Mouse (Mus musculus): Measurements from ENCODE around the gene Bola2. TPM values are rescaled to one million over a fixed set of nuclear protein-coding genes. Genes with fewer than 3 reads are reported as not detected.
"Not testable (repeated sequence)": the region's sequence is repeated elsewhere in the genome, so short reads cannot be mapped to it uniquely, and the experiment has no call there.

The Bola2 gene
- total and polyA plus RNA-seq, 3 experiments = 29.1 to 63.7 (median 49.7) TPM

DNA sequence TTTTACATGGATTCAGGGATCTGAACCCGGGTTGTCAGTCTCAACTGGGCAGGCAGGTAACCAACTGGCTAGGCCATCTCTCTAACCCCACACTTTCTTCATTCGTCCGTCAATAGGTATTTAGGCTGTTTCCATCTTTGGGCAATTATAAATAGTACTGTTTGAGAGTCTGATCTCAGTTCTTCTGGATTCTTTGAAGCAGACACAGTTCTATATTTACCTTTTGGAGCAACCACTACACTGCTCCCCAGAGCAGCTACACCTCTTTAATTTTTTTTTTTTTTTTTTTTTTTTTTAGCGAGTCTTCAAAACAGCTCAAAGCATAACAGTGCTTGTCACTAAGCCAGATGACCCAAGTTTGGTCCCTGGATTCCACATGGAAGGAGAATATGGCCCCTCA, 20.5 kb downstream of the Bola2 start:
- Histone ChIP-seq H3K4me3 (no peak overlapping the region), H3K27ac (no peak overlapping the region)
- 69% methylated on average over 4 of the region's 4 CpGs for WGBS

GRCm38 (mm10) chr7:126717566-126717965, 22.4 kb downstream of the Bola2 start:
- H3K79me2 ChIP-seq (replicated peaks; ENCODE audit: control insufficient read depth, insufficient read depth, low read length) = no peaks in the 10 kb centered on the region
- no peak overlapping the region for H3K27ac ChIP-seq
- no peaks in the 10 kb centered on the region for H3K4me1 ChIP-seq (ENCODE audit: control insufficient read depth, insufficient read depth, low read length)
- no peak for DNase-seq
- 81% methylated on average over 3 of the region's 3 CpGs for WGBS
- H3K9ac ChIP-seq (ENCODE audit: low read depth, low read length) = no peak overlapping the region
- intact Hi-C loops (cut with DNase I) = no loop called here
- H3K36me3 ChIP-seq (ENCODE audit: control insufficient read depth, insufficient read depth, low read length) = no peaks in the 10 kb centered on the region
- H3K27me3 ChIP-seq (ENCODE audit: control insufficient read depth, insufficient read depth, low read length) = no peaks in the 10 kb centered on the region
- H3K4me3 ChIP-seq = no peak overlapping the region
- TF ChIP-seq POLR2A (IDR thresholded peaks at IDR 0.05; ENCODE audit: insufficient read depth, low read depth, low read length) = no peak
- TF ChIP-seq EP300 (IDR thresholded peaks at IDR 0.05; ENCODE audit: insufficient read depth, low read depth, low read length) = no peak
- no peak for TF ChIP-seq CTCF (IDR thresholded peaks at IDR 0.05)

More for the DNA sequence above, 20.5 kb downstream of the Bola2 start:
- TF ChIP-seq EP300 (IDR thresholded peaks at IDR 0.05; ENCODE audit: insufficient read depth, low read depth, low read length) (no peak), CTCF (IDR thresholded peaks at IDR 0.05) (no peak), POLR2A (IDR thresholded peaks at IDR 0.05; ENCODE audit: insufficient read depth, low read depth, low read length) (no peak)
- Histone ChIP-seq H3K9ac (ENCODE audit: low read depth, low read length) (no peak overlapping the region), H3K4me1 (ENCODE audit: control insufficient read depth, insufficient read depth, low read length) (no peaks in the 10 kb centered on the region), H3K79me2 (replicated peaks; ENCODE audit: control insufficient read depth, insufficient read depth, low read length) (no peaks in the 10 kb centered on the region), H3K27me3 (ENCODE audit: control insufficient read depth, insufficient read depth, low read length) (no peaks in the 10 kb centered on the region), H3K36me3 (ENCODE audit: control insufficient read depth, insufficient read depth, low read length) (no peaks in the 10 kb centered on the region)
- intact Hi-C loops (cut with DNase I) = no loop called here
- DNase-seq = no peak

GRCm38 (mm10) chr7:126718787-126719337, 23.7 kb downstream of the Bola2 start:
- intact Hi-C loops (cut with DNase I) = no loop called here
- no peak overlapping the region for H3K4me3 ChIP-seq
- no peaks in the 10 kb centered on the region for H3K79me2 ChIP-seq (replicated peaks; ENCODE audit: control insufficient read depth, insufficient read depth, low read length)
- H3K27me3 ChIP-seq (ENCODE audit: control insufficient read depth, insufficient read depth, low read length) = no peaks in the 10 kb centered on the region
- no peak overlapping the region for H3K27ac ChIP-seq
- H3K4me1 ChIP-seq (ENCODE audit: control insufficient read depth, insufficient read depth, low read length) = no peaks in the 10 kb centered on the region
- no peak overlapping the region for H3K9ac ChIP-seq (ENCODE audit: low read depth, low read length)
- TF ChIP-seq CTCF (IDR thresholded peaks at IDR 0.05) (peak; percentile 7; the same call in 1 of the 2 replicates), EP300 (IDR thresholded peaks at IDR 0.05; ENCODE audit: insufficient read depth, low read depth, low read length) (no peak)
- no peaks in the 10 kb centered on the region for H3K36me3 ChIP-seq (ENCODE audit: control insufficient read depth, insufficient read depth, low read length)
- no peak for DNase-seq
- 91% methylated on average over 5 of the region's 5 CpGs for WGBS

DNA sequence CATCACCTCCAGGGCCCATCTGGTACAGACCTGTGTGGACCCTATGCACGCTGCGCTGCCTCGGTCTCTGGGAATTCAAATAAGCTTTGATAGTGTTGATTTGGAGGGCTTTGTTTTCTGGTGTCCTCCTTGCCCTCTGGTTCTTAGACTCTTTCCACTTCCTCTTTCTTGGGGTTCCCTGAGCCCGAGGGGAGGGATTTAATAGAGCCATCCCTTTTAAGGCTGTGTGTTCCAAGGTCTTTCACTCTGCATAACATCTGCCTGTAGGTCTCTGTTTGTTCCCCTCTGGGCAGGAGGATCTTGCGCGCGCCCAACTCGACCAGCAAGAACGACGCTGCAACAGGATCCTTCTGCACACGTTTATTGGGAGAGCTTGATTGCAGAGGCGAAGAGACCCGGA, 26.4 kb downstream of the Bola2 start:
- TF ChIP-seq POLR2A (IDR thresholded peaks at IDR 0.05; ENCODE audit: insufficient read depth, low read depth, low read length) (no peak), EP300 (IDR thresholded peaks at IDR 0.05; ENCODE audit: insufficient read depth, low read depth, low read length) (no peak), CTCF (IDR thresholded peaks at IDR 0.05) (no peak)
- Histone ChIP-seq H3K9ac (ENCODE audit: low read depth, low read length) (no peak overlapping the region), H3K27ac (no peak overlapping the region), H3K36me3 (ENCODE audit: control insufficient read depth, insufficient read depth, low read length) (no peaks in the 10 kb centered on the region), H3K27me3 (ENCODE audit: control insufficient read depth, insufficient read depth, low read length) (no peaks in the 10 kb centered on the region), H3K4me1 (ENCODE audit: control insufficient read depth, insufficient read depth, low read length) (no peaks in the 10 kb centered on the region), H3K4me3 (no peak overlapping the region), H3K79me2 (replicated peaks; ENCODE audit: control insufficient read depth, insufficient read depth, low read length) (no peaks in the 10 kb centered on the region)
- WGBS = 91% methylated on average over 13 of the region's 13 CpGs
- DNase-seq = no peak
- intact Hi-C loops (cut with DNase I) = no loop called here

DNA sequence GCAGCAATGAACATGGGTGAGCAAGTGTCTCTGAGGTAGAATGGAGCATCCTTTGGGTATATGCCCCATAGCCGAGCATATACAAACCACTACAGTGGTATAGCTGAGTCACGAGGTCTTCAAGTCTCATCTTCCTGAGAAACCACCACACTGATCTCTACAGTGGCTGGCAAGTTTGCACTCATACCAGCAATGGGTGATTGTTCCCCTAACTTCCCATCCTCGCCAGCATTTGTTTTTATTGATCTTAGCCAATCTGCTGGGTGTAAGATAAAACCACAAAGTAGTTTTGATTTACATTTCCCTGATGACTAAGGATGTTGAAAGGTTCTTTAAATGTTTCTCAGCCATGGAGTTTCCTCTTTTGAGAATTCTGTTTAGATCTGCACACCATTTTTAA, 29.9 kb downstream of the Bola2 start:
- no peak overlapping the region for H3K9ac ChIP-seq (ENCODE audit: low read depth, low read length)
- no peaks in the 10 kb centered on the region for H3K4me1 ChIP-seq (ENCODE audit: control insufficient read depth, insufficient read depth, low read length)
- intact Hi-C loops (cut with DNase I) = no loop called here
- TF ChIP-seq EP300 (IDR thresholded peaks at IDR 0.05; ENCODE audit: insufficient read depth, low read depth, low read length) (no peak), CTCF (IDR thresholded peaks at IDR 0.05) (no peak), POLR2A (IDR thresholded peaks at IDR 0.05; ENCODE audit: insufficient read depth, low read depth, low read length) (no peak)
- H3K27ac ChIP-seq = no peak overlapping the region
- no peaks in the 10 kb centered on the region for H3K36me3 ChIP-seq (ENCODE audit: control insufficient read depth, insufficient read depth, low read length)
- 49% methylated on average over 3 of the region's 3 CpGs for WGBS
- no peaks in the 10 kb centered on the region for H3K27me3 ChIP-seq (ENCODE audit: control insufficient read depth, insufficient read depth, low read length)
- no peak for DNase-seq
- H3K4me3 ChIP-seq = no peak overlapping the region
- H3K79me2 ChIP-seq (replicated peaks; ENCODE audit: control insufficient read depth, insufficient read depth, low read length) = no peaks in the 10 kb centered on the region

DNA sequence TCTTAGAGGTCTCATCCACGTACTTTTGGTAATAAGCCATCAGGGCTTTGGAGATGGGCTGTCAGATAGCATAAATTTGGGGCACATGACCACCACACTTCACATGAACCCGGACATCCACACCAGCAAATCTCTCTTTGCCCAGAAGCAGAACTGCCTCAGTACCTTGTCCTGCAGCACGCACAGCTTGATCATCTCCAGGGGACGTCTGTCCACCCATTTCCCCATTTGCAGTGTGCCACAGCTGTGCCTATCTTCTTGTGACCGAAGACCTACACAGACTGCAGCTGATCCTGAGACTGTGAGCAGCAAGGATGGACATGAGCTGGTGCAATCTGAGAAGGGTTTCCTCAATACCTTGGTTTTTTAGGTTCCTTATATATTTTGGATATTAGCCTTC, 30.5 kb downstream of the Bola2 start:
- intact Hi-C loops (cut with DNase I) = no loop called here
- H3K27me3 ChIP-seq (ENCODE audit: control insufficient read depth, insufficient read depth, low read length) = no peaks in the 10 kb centered on the region
- no peak overlapping the region for H3K27ac ChIP-seq
- 66% methylated on average over 5 of the region's 5 CpGs for WGBS
- H3K4me1 ChIP-seq (ENCODE audit: control insufficient read depth, insufficient read depth, low read length) = no peaks in the 10 kb centered on the region
- no peak for TF ChIP-seq CTCF (IDR thresholded peaks at IDR 0.05)
- TF ChIP-seq POLR2A (IDR thresholded peaks at IDR 0.05; ENCODE audit: insufficient read depth, low read depth, low read length) = no peak
- no peaks in the 10 kb centered on the region for H3K36me3 ChIP-seq (ENCODE audit: control insufficient read depth, insufficient read depth, low read length)
- H3K79me2 ChIP-seq (replicated peaks; ENCODE audit: control insufficient read depth, insufficient read depth, low read length) = no peaks in the 10 kb centered on the region
- no peak overlapping the region for H3K4me3 ChIP-seq
- no peak overlapping the region for H3K9ac ChIP-seq (ENCODE audit: low read depth, low read length)
- no peak for DNase-seq

DNA sequence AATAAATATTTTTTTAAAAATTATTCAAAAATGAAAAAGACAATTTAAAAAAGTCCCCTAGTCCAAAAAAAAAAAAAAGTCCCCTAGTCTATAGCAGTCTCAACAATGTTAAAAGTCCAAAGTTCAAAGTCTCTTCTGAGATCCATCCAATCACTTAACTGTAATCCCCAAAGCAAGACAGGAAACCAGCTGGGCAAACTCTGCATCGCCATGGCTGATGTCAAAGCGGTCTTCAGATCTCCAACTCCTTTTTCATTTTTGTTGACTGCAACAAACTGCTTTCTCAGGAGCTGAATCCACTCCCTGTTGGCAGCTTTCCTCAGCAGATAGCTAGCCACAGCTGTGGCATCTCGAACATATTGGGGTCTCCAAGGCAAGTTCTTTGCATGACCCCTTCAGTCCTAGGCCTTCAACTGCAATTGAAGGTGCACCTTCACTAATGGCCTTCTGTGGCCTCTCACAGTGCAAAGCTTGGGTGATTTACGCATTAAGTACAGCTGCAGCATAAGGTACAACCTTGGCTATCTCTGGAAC, 35.1 kb downstream of the Bola2 start:
- intact Hi-C loops (cut with DNase I); H3K27me3 ChIP-seq (ENCODE audit: control insufficient read depth, insufficient read depth, low read length); H3K27ac ChIP-seq; H3K9ac ChIP-seq (ENCODE audit: low read depth, low read length); H3K4me1 ChIP-seq (ENCODE audit: control insufficient read depth, insufficient read depth, low read length); H3K4me3 ChIP-seq; H3K36me3 ChIP-seq (ENCODE audit: control insufficient read depth, insufficient read depth, low read length); H3K79me2 ChIP-seq (replicated peaks; ENCODE audit: control insufficient read depth, insufficient read depth, low read length); DNase-seq: not testable (repeated sequence)
- WGBS = 76% methylated on average over 4 of the region's 4 CpGs
